Mouse (Mus musculus): ENCODE measurements around the gene Cd44. TPM values are rescaled to one million over a fixed set of nuclear protein-coding genes. Genes with fewer than 3 reads are reported as not detected.

Gene Cd44
- polyA plus RNA-seq (2017; shearing (Covaris generic)), result 10 to 100 TPM; 86.3 to 93.6 TPM

DNA sequence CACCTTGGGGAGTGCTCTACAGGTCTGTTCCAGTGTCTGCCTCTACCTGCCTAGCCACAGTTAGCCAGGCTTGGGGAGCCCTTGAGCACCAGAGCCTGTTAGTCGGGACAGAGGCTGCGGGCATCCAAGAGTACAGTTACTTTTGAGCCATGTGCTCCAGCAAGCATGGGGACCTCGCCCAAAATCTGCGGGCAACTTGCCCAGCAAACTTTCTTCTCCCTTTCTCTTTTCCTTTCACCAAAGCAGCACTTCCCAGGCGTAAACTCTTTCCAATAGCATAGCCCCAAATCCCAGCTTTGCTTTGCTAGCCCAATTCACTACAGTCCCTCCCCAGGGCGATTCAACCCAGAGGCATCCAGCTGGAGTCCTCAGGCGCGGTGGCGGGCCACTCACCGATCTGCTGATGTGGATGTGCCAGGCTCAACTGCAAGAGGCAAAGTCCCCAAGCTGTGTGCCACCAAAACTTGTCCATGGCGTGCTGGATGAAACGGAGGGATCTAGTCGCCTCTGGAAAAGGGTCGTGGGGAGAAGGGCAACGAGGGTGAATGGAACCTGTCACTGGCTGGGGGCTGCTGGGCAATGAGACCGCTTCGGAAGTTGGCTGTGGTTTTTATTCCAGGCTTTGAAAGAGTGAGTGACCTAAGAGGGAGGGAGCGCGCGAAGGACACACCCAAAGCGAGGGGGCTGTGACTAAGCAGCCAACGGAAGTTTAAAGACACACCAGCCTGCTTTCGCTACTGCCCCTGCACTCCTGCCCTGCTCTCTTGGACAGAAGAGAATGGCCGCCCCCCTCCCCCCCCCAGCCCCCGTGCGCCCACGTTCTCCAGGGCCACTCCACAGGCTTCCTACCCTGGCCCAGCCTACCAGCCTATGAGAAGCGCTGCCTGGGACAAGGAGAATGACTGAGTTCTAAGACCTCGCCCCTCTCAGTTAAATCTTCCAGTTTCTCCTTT, at the start of gene Cd44:
TSS of gene Cd44 (minus strand) at position 791 of the 953 bp plus-strand sequence.

Other genes with a start within 250 kb of the Cd44 start
- under 1 TPM; 0.35 to 0.55 TPM for gene Slc1a2, start 243.0 kb downstream of the Cd44 start, polyA plus RNA-seq (2017; shearing (Covaris generic))
- 10 to 100 TPM; 19.5 to 20.8 TPM for gene Pdhx, start 171.8 kb upstream of the Cd44 start, polyA plus RNA-seq (2017; shearing (Covaris generic))
- 10 to 100 TPM; 19.0 to 25.4 TPM for gene Apip, start 172.0 kb upstream of the Cd44 start, polyA plus RNA-seq (2017; shearing (Covaris generic))